Mouse (Mus musculus): ENCODE results near the gene Ccdc184. TPM values are rescaled to one million over a fixed set of nuclear protein-coding genes. Genes with fewer than 3 reads are reported as not detected.

Gene Ccdc184
- total and polyA plus RNA-seq, 3 experiments, result 0.52 to 0.63 (median 0.61) TPM

DNA sequence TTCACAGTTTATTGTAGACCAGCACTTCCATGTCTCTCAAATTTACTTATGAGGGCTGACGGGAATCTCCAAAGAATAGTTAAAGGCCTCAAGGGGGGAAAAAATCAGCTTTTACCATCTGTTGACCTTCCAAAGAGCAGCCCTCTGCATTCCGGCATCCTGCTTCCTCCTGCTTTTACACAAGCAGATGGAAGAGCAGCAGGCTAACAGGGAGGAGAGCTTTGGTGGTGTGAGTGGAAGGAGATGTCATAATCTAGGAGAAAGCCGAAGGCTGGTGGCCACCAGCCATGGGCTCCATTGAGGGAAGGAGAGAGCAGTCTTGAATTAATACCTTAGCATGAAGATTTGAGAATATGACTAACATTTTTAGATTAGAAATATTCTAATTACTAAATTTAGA is 18.6 kb upstream of the Ccdc184 start:
- 40% methylated on average over 3 of the region's 3 CpGs for WGBS
- TF ChIP-seq POLR2A (IDR thresholded peaks at IDR 0.05; ENCODE audit: insufficient read depth, low read depth, low read length), result no peak
- no peak for TF ChIP-seq CTCF (IDR thresholded peaks at IDR 0.05)
- no peak for TF ChIP-seq EP300 (IDR thresholded peaks at IDR 0.05; ENCODE audit: insufficient read depth, low read depth, low read length)
- Histone ChIP-seq H3K9ac (ENCODE audit: low read depth, low read length) (no peak overlapping the region; the same call in 1 of the 2 replicates), H3K27me3 (ENCODE audit: control insufficient read depth, insufficient read depth, low read length) (no peaks in the 10 kb centered on the region), H3K4me1 (ENCODE audit: control insufficient read depth, insufficient read depth, low read length) (peaks cover 3% of the 10 kb centered on the region), H3K79me2 (replicated peaks; ENCODE audit: control insufficient read depth, insufficient read depth, low read length) (no peaks in the 10 kb centered on the region; the same call in 1 of the 2 replicates), H3K36me3 (ENCODE audit: control insufficient read depth, insufficient read depth, low read length) (peaks cover 3% of the 10 kb centered on the region; the same call in 1 of the 2 replicates), H3K27ac (peak overlapping the region; percentile 82), H3K4me3 (no peak overlapping the region)
- no peak for DNase-seq
- intact Hi-C loops (cut with DNase I), result no loop called here

DNA sequence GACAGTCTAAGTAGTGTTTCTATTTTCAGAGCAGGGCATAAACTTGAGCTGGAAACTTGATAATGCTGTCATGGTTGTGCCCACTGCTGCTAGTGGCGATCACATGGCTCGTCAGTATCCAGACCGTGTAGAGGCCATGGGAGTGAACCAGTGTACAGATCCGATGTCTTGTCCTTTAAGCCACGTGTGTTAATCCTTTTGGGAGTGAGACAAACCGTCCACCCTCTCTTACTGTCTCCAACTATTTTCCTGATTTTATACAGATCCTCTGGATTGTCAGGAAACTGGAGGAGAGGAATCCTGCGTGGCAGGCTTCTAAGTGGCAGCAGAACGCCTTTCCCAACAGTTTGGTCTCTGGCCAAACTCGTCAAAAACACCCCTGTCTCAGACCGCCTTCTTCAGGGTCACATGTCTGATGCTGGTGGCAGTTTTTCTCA is 17.8 kb upstream of the Ccdc184 start:
- peaks cover 3% of the 10 kb centered on the region; the same call in 1 of the 2 replicates for H3K36me3 ChIP-seq (ENCODE audit: control insufficient read depth, insufficient read depth, low read length)
- H3K4me3 ChIP-seq, result no peak overlapping the region
- no peaks in the 10 kb centered on the region; the same call in 1 of the 2 replicates for H3K79me2 ChIP-seq (replicated peaks; ENCODE audit: control insufficient read depth, insufficient read depth, low read length)
- TF ChIP-seq EP300 (IDR thresholded peaks at IDR 0.05; ENCODE audit: insufficient read depth, low read depth, low read length), result peak; percentile 77; the same call in 1 of the 2 replicates
- no peak for TF ChIP-seq CTCF (IDR thresholded peaks at IDR 0.05)
- peak; percentile 27; the same call in 1 of the 2 replicates for TF ChIP-seq POLR2A (IDR thresholded peaks at IDR 0.05; ENCODE audit: insufficient read depth, low read depth, low read length)
- H3K4me1 ChIP-seq (ENCODE audit: control insufficient read depth, insufficient read depth, low read length), result peaks cover 3% of the 10 kb centered on the region
- H3K27me3 ChIP-seq (ENCODE audit: control insufficient read depth, insufficient read depth, low read length), result no peaks in the 10 kb centered on the region
- WGBS, result 30% methylated on average over 10 of the region's 10 CpGs
- intact Hi-C loops (cut with DNase I), result no loop called here
- DNase-seq, result peak; percentile 43 to 68
- peak overlapping the region; percentile 82 for H3K27ac ChIP-seq
- H3K9ac ChIP-seq (ENCODE audit: low read depth, low read length), result no peak overlapping the region

DNA sequence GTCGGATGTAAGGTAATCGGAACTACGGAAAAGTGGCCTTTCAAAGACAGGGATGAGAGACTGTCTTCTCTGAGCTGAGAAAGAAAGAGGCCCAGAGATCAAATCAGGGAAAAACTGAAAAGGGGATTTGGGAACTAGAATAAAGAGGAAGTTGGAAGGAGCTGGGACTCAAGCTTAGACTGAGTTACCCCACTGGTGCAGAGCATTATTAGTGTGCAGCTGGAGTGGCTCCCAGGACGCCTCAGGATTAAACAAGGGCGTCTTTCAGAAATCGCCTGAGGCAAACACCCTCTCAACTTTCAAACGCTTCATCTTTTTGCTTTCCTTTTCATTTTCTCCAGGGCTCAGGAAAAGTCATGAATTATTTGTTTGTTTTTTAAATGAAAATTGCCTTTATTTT is 14.0 kb upstream of the Ccdc184 start:
- no peak for DNase-seq
- no peak overlapping the region for H3K4me3 ChIP-seq
- H3K4me1 ChIP-seq (ENCODE audit: control insufficient read depth, insufficient read depth, low read length), result peaks cover 2% of the 10 kb centered on the region
- WGBS, result 82% methylated on average over 7 of the region's 7 CpGs
- TF ChIP-seq POLR2A (IDR thresholded peaks at IDR 0.05; ENCODE audit: insufficient read depth, low read depth, low read length), result no peak
- no peak for TF ChIP-seq EP300 (IDR thresholded peaks at IDR 0.05; ENCODE audit: insufficient read depth, low read depth, low read length)
- TF ChIP-seq CTCF (IDR thresholded peaks at IDR 0.05), result no peak
- H3K79me2 ChIP-seq (replicated peaks; ENCODE audit: control insufficient read depth, insufficient read depth, low read length), result no peaks in the 10 kb centered on the region
- no peaks in the 10 kb centered on the region for H3K27me3 ChIP-seq (ENCODE audit: control insufficient read depth, insufficient read depth, low read length)
- intact Hi-C loops (cut with DNase I), result loop anchor here (5.0 kb wide), 1 partner anchor 46 kb away; no protein-coding TSS in a partner anchor
- H3K9ac ChIP-seq (ENCODE audit: low read depth, low read length), result no peak overlapping the region
- H3K27ac ChIP-seq, result no peak overlapping the region
- H3K36me3 ChIP-seq (ENCODE audit: control insufficient read depth, insufficient read depth, low read length), result no peaks in the 10 kb centered on the region

DNA sequence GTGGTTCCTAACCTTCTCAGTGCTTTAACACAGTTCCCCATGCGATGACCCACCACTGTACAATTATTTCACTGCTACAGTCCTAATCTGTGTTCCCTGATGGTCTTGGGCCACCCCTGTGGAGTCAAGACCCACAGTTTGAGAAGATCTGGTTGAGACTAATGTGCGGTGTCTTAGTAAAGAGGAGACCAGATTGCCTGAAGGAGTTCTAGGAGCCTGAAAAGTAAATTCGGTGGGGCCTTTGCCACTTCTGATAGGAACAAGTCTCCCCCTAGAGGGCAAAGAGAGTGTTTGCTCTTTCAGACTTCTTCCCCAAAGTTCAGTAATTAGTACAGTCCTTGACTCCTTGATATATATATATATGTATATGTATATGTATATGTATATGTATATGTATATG is 13.3 kb upstream of the Ccdc184 start:
- H3K4me3 ChIP-seq, result no peak overlapping the region
- H3K79me2 ChIP-seq (replicated peaks; ENCODE audit: control insufficient read depth, insufficient read depth, low read length), result no peaks in the 10 kb centered on the region
- H3K4me1 ChIP-seq (ENCODE audit: control insufficient read depth, insufficient read depth, low read length), result no peaks in the 10 kb centered on the region
- peak overlapping the region; percentile 17; the same call in 1 of the 2 replicates for H3K9ac ChIP-seq (ENCODE audit: low read depth, low read length)
- no peaks in the 10 kb centered on the region for H3K27me3 ChIP-seq (ENCODE audit: control insufficient read depth, insufficient read depth, low read length)
- H3K27ac ChIP-seq, result no peak overlapping the region
- intact Hi-C loops (cut with DNase I), result loop anchor here (1.0 to 5.0 kb wide), 2 partner anchors 46 to 64 kb away; no protein-coding TSS in a partner anchor
- WGBS, result 35% methylated on average over 3 of the region's 3 CpGs
- TF ChIP-seq CTCF (IDR thresholded peaks at IDR 0.05) (peak; percentile 77), POLR2A (IDR thresholded peaks at IDR 0.05; ENCODE audit: insufficient read depth, low read depth, low read length) (no peak), EP300 (IDR thresholded peaks at IDR 0.05; ENCODE audit: insufficient read depth, low read depth, low read length) (no peak)
- DNase-seq, result no peak
- H3K36me3 ChIP-seq (ENCODE audit: control insufficient read depth, insufficient read depth, low read length), result no peaks in the 10 kb centered on the region

DNA sequence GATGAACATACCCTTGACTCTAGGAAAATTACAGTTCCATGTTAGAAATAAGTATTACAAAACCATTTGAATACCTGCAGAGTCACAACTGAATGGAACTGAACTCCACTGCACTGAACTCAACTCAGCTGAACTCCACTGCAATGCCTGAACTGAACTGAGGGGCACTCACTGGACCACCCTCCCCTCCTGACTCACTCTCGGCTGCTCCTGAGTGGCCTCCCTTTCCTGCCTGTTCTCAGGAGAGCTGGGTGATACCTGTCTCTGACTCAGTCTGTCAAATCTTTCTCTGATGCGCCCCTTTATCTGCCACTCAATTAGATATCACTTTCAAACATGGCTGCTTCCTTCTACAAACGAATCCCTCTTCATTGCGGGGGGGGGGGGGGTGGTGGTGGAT is 12.8 kb upstream of the Ccdc184 start:
- Histone ChIP-seq H3K27me3 (ENCODE audit: control insufficient read depth, insufficient read depth, low read length) (no peaks in the 10 kb centered on the region), H3K9ac (ENCODE audit: low read depth, low read length) (no peak overlapping the region), H3K27ac (no peak overlapping the region), H3K36me3 (ENCODE audit: control insufficient read depth, insufficient read depth, low read length) (no peaks in the 10 kb centered on the region), H3K4me1 (ENCODE audit: control insufficient read depth, insufficient read depth, low read length) (no peaks in the 10 kb centered on the region), H3K4me3 (no peak overlapping the region), H3K79me2 (replicated peaks; ENCODE audit: control insufficient read depth, insufficient read depth, low read length) (no peaks in the 10 kb centered on the region)
- WGBS, result 57% methylated on average over 4 of the region's 4 CpGs
- no peak for DNase-seq
- intact Hi-C loops (cut with DNase I), result loop anchor here (1.0 to 5.0 kb wide), 2 partner anchors 47 to 65 kb away; no protein-coding TSS in a partner anchor
- no peak for TF ChIP-seq CTCF (IDR thresholded peaks at IDR 0.05)
- no peak for TF ChIP-seq POLR2A (IDR thresholded peaks at IDR 0.05; ENCODE audit: insufficient read depth, low read depth, low read length)
- TF ChIP-seq EP300 (IDR thresholded peaks at IDR 0.05; ENCODE audit: insufficient read depth, low read depth, low read length), result no peak

DNA sequence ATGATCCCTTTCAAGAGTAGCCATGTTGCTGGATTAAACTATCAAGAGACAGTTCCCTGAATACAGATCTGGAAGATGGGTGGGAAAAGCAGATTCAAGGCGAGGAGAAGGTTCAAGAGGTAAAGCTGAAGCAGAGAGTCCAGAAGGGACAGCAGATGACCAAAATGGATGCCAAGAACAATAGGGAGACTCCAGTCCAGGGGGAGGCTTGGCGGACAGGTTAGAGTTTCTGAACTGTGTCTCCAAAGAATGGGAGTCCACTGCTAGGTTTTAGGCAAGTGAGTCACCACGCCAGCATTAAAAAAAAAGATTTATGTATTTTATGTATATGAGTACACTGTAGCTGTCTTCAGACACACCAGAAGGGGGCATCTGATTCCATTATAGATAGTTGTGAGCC is 12.3 kb upstream of the Ccdc184 start:
- intact Hi-C loops (cut with DNase I), result loop anchor here (1.0 to 5.0 kb wide), 2 partner anchors 47 to 65 kb away; no protein-coding TSS in a partner anchor
- no peak for DNase-seq
- Histone ChIP-seq H3K9ac (ENCODE audit: low read depth, low read length) (no peak overlapping the region), H3K4me3 (no peak overlapping the region), H3K4me1 (ENCODE audit: control insufficient read depth, insufficient read depth, low read length) (no peaks in the 10 kb centered on the region), H3K36me3 (ENCODE audit: control insufficient read depth, insufficient read depth, low read length) (no peaks in the 10 kb centered on the region), H3K27ac (no peak overlapping the region), H3K79me2 (replicated peaks; ENCODE audit: control insufficient read depth, insufficient read depth, low read length) (no peaks in the 10 kb centered on the region), H3K27me3 (ENCODE audit: control insufficient read depth, insufficient read depth, low read length) (no peaks in the 10 kb centered on the region)
- whole genome bisulfite sequencing, result 82% methylated on average over 3 of the region's 3 CpGs
- TF ChIP-seq POLR2A (IDR thresholded peaks at IDR 0.05; ENCODE audit: insufficient read depth, low read depth, low read length) (no peak), EP300 (IDR thresholded peaks at IDR 0.05; ENCODE audit: insufficient read depth, low read depth, low read length) (no peak), CTCF (IDR thresholded peaks at IDR 0.05) (no peak)

Measured in heart, adult 2 months (tissue).